Mouse (Mus musculus) T-helper 2 cell (primary cell): ENCODE data around the gene Scgb2b27.
"Not testable (repeated sequence)": the region's sequence is repeated elsewhere in the genome, so short reads cannot be mapped to it uniquely, and the experiment has no call there.

ENCODE experiments used
- in situ Hi-C: fragments of 300-600 bp; cut with MboI, MseI; formaldehyde crosslinking; loops from one replicate; pipeline ENCODE4 v1.15.1; 2025; ENCODE audit warnings: high pct_unique_total_duplicates

The Scgb2b27 gene

GRCm38 (mm10) chr7:34013842-34014241 is at the start of gene Scgb2b27:
TSS of gene Scgb2b27 (minus strand) at chr7:34013942.
- in situ Hi-C loops: no loop called here

DNA sequence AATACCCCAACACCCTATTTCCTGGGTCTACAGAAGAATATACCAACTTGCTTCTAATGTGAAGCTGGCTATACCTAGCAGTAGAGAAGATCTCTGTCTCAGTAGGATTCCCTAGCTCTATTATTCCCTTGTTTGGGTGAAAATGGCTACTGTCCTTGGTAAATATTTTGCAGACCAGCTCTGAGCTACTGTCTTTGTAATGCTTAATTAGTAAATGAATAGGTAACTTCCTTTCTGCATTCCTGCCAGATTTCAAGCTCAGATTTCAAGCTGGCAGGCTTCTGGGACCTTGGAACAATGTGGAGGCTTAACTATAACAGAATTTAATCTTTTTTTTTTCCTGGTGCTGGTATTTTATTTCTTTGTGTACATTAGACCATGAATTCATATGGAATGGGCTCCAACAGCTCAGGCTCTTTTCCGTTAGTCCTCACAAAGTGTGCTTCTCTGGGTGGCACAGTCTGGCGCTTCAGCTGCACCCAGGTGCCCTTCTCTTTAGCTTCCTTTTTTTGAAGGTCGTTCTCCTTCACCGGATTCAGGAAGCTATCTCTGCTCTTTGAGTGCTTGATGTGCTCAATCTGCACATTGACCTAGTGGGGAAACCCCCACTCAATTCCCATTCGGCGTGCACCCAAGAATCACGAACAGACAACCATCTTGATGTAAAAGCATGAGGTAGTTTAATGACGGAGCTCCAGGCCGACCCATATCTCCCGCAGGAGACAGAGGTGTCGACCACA is 22.5 kb upstream of the Scgb2b27 start:
- in situ Hi-C loops: not testable (repeated sequence)

- in situ Hi-C loops: not testable (repeated sequence)
Measured at GRCm38 (mm10) chr7:34034579-34034978, 20.8 kb upstream of the Scgb2b27 start.

GRCm38 (mm10) chr7:34030026-34030425 is 16.3 kb upstream of the Scgb2b27 start:
- in situ Hi-C loops: no loop called here

DNA sequence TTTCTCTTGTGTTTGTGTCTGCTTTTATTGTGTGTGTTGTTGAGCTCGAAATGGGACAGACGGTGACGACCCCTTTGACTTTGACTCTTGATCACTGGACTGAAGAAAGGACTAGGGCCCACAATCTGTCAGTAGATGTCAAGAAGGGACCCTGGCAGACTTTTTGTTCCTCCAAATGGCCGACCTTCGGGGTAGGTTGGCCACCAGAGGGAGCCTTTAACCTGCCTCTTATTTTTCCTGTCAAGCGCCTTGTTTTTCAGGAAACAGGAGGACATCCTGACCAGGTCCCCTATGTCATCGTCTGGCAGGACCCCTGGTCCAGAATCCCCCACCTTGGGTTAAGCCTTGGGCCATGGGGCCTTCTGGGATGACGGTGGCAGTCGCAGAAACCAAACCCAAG is 13.5 kb upstream of the Scgb2b27 start:
- in situ Hi-C loops: not testable (repeated sequence)

GRCm38 (mm10) chr7:34025641-34026040 is 11.9 kb upstream of the Scgb2b27 start:
- in situ Hi-C loops: no loop called here

DNA sequence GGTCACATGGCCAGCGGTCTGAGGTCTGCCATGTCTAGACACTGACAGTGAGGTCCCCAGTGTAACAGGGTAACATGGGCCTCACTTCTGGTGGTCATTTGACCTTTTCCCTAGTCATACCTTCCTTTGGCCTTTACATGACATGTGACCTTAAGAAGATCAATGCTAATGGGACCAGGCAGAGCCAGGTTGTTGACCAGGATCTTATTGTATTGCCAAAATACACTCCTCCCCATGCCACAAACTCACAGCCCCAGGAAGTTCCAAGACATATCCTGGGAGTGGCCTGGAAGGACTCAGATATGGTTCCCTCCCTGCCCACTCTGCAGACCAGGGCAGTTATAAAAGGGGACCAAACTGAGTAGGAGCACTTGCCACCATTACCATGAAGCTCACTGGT is 7.4 kb upstream of the Scgb2b27 start, which contains the start of gene Scgb1b27:
TSS of gene Scgb1b27 (plus strand) at position 301 of the 400 bp plus-strand sequence.
- in situ Hi-C loops: not testable (repeated sequence)

DNA sequence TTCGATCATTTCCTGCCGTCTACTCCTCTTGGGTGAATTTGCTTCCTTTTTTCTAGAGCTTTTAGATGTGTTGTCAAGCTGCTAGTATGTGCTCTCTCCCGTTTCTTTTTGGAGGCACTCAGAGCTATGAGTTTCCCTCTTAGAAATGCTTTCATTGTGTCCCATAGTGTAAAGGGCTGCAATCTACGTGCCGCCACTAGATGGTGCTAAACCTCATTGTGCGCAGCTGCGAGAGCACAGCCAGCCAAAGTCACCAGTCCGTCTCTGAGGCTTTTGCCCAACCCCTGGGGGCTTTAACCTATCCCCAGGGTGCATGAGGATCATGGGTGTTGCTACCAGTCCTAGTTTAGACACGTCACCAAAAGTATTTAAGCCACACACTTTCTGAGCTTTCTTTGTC is 31.5 kb downstream of the Scgb2b27 start:
- in situ Hi-C loops: not testable (repeated sequence)
